Mouse (Mus musculus) intestine, embryonic 16.5 days (tissue): ENCODE measurements around the gene Slc7a11. TPM values are rescaled to one million over a fixed set of nuclear protein-coding genes. Genes with fewer than 3 reads are reported as not detected.
A peak's percentile ranks its signal among the peaks of the same experiment; 100 is the strongest.

Source experiments
- ATAC-seq: fragments of 200-750 bp; cut with Nextera tagmentation; 2 replicates; pipeline ENCODE4 v1.8.0; 2017; ENCODE audit warnings: moderate TSS enrichment, moderate library complexity
- H3K27ac ChIP-seq: fragments of 300-500 bp; sonication (generic); 2 replicates; pipeline ENCODE4 v1.5.1; 2014; ENCODE audit warnings: mild to moderate bottlenecking, low read length
- H3K27me3 ChIP-seq: fragments of 300-500 bp; sonication (generic); replicated peaks from 2 replicates; pipeline ENCODE4 v1.6.1; 2014; ENCODE audit warnings: low read length, control low read depth, mixed read lengths; ENCODE audit not compliant: control insufficient read depth, insufficient read depth
- H3K36me3 ChIP-seq: fragments of 300-500 bp; sonication (generic); 2 replicates; pipeline ENCODE4 v1.6.1; 2014; ENCODE audit warnings: low read length, control low read depth; ENCODE audit not compliant: control insufficient read depth, insufficient read depth
- H3K4me1 ChIP-seq: fragments of 300-500 bp; sonication (generic); 2 replicates; pipeline ENCODE4 v1.6.1; 2014; ENCODE audit warnings: low read length, control low read depth, mixed read lengths; ENCODE audit not compliant: control insufficient read depth, insufficient read depth
- H3K4me2 ChIP-seq: fragments of 300-500 bp; sonication (generic); 2 replicates; pipeline ENCODE4 v1.6.1; 2014; ENCODE audit warnings: low read depth, low read length, control low read depth
- H3K4me3 ChIP-seq: fragments of 300-500 bp; sonication (generic); 2 replicates; pipeline ENCODE4 v1.5.1; 2014; ENCODE audit warnings: mild to moderate bottlenecking, low read length
- H3K9ac ChIP-seq: fragments of 300-500 bp; sonication (generic); 2 replicates; pipeline ENCODE4 v1.6.1; 2014; ENCODE audit warnings: low read depth, low read length
- H3K9me3 ChIP-seq: fragments of 300-500 bp; sonication (generic); 2 replicates; pipeline ENCODE4 v1.6.1; 2016; ENCODE audit warnings: low read length, control low read depth; ENCODE audit not compliant: control insufficient read depth
- WGBS: fragments of 180-500 bp; shearing (Covaris S2); extraction: QIAGEN DNeasy Blood & Tissue Kit; methylation state at CpG from one replicate; pipeline ENCODE4 v1.1.7; 2014; 5-methylcytosine and 5-hydroxymethylcytosine counted together
- polyA plus RNA-seq: library from polyadenylated mRNA; unstranded; fragments of >200 nt; fragmentation: Nextera tagmentation; extraction: Ambion mirVana; gene quantifications from 2 replicates; pipeline ENCODE4 v1.2.1, GENCODE M21; 2015

The Slc7a11 gene
- polyA plus RNA-seq, 1 experiment from 2014 or later: 0.18 TPM

DNA sequence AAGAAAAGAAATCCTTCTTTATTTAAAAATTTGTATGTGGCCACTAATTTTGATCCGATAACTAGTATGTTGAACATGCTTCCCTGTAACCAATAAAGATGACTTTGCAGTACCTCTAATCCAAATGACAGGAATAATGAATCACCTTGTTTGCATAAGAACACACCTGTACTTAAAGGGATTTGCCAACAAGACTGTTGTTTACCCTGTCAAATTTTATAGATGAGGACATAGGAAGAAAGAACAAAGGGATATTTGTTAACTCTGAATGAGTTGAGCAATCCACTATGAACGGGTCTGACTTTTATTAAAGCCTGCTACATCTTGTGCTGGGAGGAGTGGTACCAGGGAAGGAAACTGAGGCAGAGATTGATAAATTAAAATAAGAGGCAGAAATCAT lies 181.3 kb downstream of the Slc7a11 start:
- peak; percentile 81 for ATAC-seq
- no peaks in the 10 kb centered on the region for H3K4me1 ChIP-seq
- no peak overlapping the region for H3K9ac ChIP-seq
- no peaks in the 10 kb centered on the region for H3K36me3 ChIP-seq
- H3K27ac ChIP-seq: no peak overlapping the region
- H3K9me3 ChIP-seq: no peaks in the 10 kb centered on the region
- 60% methylated on average over 2 of the region's 2 CpGs for WGBS
- H3K27me3 ChIP-seq: no peaks in the 10 kb centered on the region
- H3K4me3 ChIP-seq: no peak overlapping the region
- H3K4me2 ChIP-seq: no peak overlapping the region

DNA sequence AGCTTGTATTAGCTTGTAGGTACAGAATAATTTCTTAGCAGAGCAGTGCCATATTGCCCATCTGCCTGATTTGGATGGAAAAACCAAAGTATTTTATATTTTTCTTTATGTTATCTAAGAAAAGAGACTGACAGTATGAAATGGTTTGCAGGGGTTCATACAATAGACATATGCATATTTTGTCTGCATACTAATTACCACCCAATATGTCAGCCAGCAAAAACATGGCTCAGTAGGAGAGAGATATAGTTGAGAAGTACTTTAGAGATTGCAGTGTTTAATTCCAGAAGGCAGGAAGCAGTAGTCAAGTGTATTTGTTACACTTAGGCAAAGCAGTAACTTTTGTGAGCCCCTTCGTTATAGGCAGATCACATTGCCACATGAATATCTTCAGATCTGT lies 182.7 kb downstream of the Slc7a11 start:
- H3K36me3 ChIP-seq: no peaks in the 10 kb centered on the region
- H3K9me3 ChIP-seq: no peaks in the 10 kb centered on the region
- H3K27me3 ChIP-seq: no peaks in the 10 kb centered on the region
- H3K4me2 ChIP-seq: no peak overlapping the region
- H3K4me1 ChIP-seq: no peaks in the 10 kb centered on the region
- H3K9ac ChIP-seq: no peak overlapping the region
- no peak overlapping the region for H3K27ac ChIP-seq
- H3K4me3 ChIP-seq: no peak overlapping the region
- 80% methylated on average over 1 of the region's 1 CpGs for WGBS
- no peak for ATAC-seq

DNA sequence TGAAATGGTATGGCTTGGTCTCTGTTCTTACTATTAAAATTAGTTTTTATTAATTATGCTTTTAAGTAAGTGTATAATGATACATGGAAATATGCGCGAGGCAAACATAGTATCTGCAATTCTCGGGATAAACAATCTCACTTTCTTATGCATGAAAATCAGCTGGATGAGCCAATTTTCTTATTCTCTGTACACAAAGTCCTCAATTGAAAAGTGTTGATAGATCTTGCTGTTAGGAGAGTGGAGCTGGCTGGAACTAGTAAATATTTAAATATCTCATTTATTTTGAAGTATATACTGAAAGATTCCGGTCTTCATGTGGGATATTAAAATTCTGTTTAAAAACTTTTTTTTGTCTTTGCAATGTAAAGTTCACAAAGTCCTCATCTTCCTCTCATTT lies 184.6 kb downstream of the Slc7a11 start:
- Histone ChIP-seq H3K36me3 (no peaks in the 10 kb centered on the region), H3K9ac (no peak overlapping the region), H3K27ac (no peak overlapping the region), H3K27me3 (no peaks in the 10 kb centered on the region), H3K4me2 (no peak overlapping the region), H3K4me3 (no peak overlapping the region), H3K9me3 (no peaks in the 10 kb centered on the region), H3K4me1 (no peaks in the 10 kb centered on the region)
- ATAC-seq: no peak
- 73% methylated on average over 4 of the region's 4 CpGs for WGBS

DNA sequence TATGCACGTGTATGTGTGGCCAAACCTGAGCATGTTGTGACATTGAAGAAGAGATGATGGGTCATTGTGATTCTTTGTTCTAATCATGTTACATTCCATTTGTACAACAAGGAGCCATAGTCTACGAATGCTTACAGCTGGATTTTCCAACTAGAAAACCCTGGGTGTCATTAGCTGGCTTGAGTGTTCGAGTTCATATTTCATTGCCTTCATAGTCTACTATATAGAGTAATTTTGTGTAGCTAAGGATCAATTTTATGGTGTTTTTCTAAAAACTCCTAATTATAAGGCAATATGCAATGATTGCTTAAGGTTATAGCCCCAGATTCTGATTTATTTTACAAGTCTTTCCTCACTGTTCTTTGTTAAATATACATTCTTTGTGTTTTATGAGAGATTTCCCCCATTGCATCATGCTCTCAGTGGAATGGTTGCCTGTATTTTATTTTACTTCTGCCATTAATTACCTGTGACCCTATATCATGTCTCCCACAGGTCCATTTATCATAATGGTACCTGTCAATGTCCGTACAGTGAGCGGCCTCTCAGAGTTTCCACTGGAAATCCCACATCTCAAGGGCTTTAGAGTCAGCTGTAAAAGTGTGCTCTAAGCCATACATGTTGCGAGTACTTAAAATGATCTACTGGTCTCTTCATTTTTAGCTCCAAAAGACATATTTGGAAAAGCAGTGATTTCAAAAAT lies 193.7 kb downstream of the Slc7a11 start:
- Histone ChIP-seq H3K9me3 (no peaks in the 10 kb centered on the region), H3K36me3 (no peaks in the 10 kb centered on the region), H3K4me2 (no peak overlapping the region), H3K9ac (no peak overlapping the region), H3K27ac (no peak overlapping the region), H3K4me1 (no peaks in the 10 kb centered on the region), H3K4me3 (no peak overlapping the region), H3K27me3 (no peaks in the 10 kb centered on the region)
- WGBS: 86% methylated on average over 6 of the region's 6 CpGs
- ATAC-seq: no peak

DNA sequence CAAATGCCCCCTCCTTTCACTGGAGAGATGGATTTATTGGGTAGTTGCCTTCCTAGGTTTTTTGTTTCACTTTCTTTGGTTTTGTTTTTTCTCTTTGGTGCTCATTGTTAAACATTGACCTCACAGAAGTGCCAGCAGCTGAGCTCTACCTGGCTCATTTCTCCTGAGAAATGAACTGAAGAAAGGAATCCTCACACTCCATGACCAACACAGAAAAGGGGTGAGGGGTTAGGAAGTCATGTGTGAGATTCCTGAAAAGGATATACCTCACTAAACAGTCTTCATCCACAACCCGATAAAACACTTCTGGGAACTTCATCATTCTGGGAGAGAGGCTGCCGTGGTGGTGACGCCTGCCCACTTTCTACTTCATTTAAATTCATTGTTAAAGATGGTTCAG lies 207.4 kb downstream of the Slc7a11 start:
- no peak overlapping the region for H3K27ac ChIP-seq
- H3K9ac ChIP-seq: no peak overlapping the region
- 80% methylated on average over 3 of the region's 3 CpGs for WGBS
- no peak overlapping the region for H3K4me3 ChIP-seq
- no peaks in the 10 kb centered on the region for H3K36me3 ChIP-seq
- no peaks in the 10 kb centered on the region for H3K27me3 ChIP-seq
- H3K4me1 ChIP-seq: no peaks in the 10 kb centered on the region
- no peaks in the 10 kb centered on the region for H3K9me3 ChIP-seq
- H3K4me2 ChIP-seq: no peak overlapping the region
- no peak for ATAC-seq

DNA sequence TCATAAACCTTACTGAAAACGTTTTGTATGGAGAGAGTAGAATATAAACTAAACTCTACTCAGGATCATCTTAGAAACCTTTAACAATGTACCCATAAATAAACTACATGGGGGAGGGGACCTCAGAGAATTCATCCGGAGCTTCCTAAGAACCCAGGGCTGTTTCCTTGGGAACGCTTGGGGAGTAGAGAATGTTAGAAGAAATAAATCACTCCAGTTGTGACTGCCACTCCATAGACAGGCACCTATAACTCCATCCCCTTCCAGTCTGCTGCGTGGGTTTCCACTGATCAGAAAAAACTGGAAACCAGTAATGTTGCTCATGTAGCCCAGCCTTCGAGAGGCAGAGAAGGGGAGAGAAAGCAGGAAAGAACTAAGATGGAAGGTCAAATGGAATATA lies 210.3 kb downstream of the Slc7a11 start:
- no peaks in the 10 kb centered on the region for H3K9me3 ChIP-seq
- H3K27me3 ChIP-seq: no peaks in the 10 kb centered on the region
- H3K4me2 ChIP-seq: no peak overlapping the region
- H3K27ac ChIP-seq: no peak overlapping the region
- no peaks in the 10 kb centered on the region for H3K4me1 ChIP-seq
- no peak for ATAC-seq
- WGBS: 43% methylated on average over 5 of the region's 5 CpGs
- H3K36me3 ChIP-seq: no peaks in the 10 kb centered on the region
- H3K4me3 ChIP-seq: no peak overlapping the region
- H3K9ac ChIP-seq: no peak overlapping the region

DNA sequence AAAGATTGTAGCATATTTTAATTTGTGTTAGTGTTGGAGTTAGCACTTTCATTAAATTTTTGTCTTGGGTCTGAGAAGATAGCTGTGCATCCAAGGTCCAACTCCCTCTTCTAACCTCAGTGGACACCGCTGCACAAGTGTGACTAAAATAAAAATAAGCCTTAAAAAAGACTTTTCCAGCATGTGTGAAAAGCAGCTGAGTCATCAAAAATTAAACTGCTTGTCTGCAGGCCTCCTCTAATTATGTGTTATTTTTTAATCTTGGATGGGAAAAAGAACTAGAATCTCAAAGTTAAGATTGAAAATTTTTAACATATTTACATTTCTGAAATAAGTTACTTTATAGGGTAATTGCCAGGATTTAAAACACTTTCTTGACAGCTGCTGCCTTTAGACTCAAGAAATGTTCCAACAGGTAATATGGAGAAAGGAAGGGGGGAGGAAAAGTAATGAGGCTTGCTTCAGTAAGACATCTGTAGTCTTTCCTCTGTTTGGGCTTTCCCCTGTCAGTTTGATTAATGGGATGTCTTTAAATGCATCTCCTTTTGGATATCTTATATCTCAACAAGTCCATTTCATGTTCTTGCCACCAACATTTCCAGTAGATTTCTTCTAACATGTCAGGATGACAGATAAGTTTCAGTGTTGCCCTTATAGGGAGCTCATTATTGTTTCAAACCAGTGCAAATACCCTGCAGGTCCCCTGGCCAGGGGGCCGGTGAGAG lies 218.9 kb downstream of the Slc7a11 start:
- Histone ChIP-seq H3K9ac (no peak overlapping the region), H3K9me3 (no peaks in the 10 kb centered on the region), H3K27ac (no peak overlapping the region), H3K36me3 (no peaks in the 10 kb centered on the region), H3K27me3 (no peaks in the 10 kb centered on the region), H3K4me1 (0 out of 2 replicates have a peak, but pooled peaks cover 2% of the 10 kb centered on the region), H3K4me2 (no peak overlapping the region), H3K4me3 (no peak overlapping the region)
- WGBS: 69% methylated on average over 2 of the region's 2 CpGs
- no peak for ATAC-seq

DNA sequence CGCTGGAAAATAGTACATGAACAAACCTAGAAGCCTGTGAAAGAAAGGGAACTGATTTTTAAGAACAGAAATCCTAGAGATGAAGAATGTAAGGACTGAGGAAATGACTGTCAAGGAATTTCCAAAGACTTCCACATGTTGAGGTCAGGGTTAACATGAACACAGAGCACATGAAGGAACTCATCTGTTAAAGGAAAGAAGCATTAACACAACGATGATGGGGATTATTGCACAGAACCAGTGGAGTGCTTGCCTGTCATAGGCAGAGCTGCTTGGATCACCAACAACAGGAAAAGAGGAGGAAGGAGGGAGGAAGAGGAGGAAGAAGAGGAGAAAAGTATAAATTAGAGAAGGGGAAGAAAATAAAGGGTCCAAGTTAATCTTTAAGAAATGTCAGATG lies 223.0 kb downstream of the Slc7a11 start:
- Histone ChIP-seq H3K4me1 (0 out of 2 replicates have a peak, but pooled peaks cover 2% of the 10 kb centered on the region), H3K36me3 (no peaks in the 10 kb centered on the region), H3K9me3 (no peaks in the 10 kb centered on the region), H3K4me3 (no peak overlapping the region), H3K4me2 (no peak overlapping the region), H3K27me3 (no peaks in the 10 kb centered on the region), H3K27ac (no peak overlapping the region), H3K9ac (no peak overlapping the region)
- 42% methylated on average over 2 of the region's 2 CpGs for WGBS
- ATAC-seq: no peak

DNA sequence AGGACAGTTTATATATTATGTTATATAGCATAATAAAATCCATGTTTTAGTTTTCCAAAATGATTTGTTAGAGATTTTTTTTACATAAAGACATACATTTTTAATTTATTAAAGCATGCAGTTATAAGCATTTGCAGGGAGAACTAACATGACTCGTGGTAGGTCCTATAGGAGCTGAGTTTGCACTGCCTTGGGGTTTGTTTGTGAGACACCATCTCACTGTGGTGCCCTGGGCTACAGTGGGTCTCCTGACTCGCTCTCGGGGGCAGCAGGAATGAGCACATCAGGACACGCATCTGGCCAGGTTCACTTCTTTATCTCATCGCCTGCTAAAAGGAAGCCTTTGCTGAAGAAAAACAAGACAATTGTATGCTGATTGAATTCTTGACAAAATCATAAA lies 257.0 kb downstream of the Slc7a11 start:
- no peaks in the 10 kb centered on the region for H3K4me1 ChIP-seq
- no peak overlapping the region for H3K27ac ChIP-seq
- H3K9ac ChIP-seq: no peak overlapping the region
- H3K4me3 ChIP-seq: no peak overlapping the region
- H3K36me3 ChIP-seq: no peaks in the 10 kb centered on the region
- H3K9me3 ChIP-seq: no peaks in the 10 kb centered on the region
- H3K27me3 ChIP-seq: no peaks in the 10 kb centered on the region
- no peak for ATAC-seq
- no peak overlapping the region for H3K4me2 ChIP-seq
- 74% methylated on average over 5 of the region's 5 CpGs for WGBS
